Mouse (Mus musculus): ENCODE measurements around the gene Bcas3.

Gene Bcas3

DNA sequence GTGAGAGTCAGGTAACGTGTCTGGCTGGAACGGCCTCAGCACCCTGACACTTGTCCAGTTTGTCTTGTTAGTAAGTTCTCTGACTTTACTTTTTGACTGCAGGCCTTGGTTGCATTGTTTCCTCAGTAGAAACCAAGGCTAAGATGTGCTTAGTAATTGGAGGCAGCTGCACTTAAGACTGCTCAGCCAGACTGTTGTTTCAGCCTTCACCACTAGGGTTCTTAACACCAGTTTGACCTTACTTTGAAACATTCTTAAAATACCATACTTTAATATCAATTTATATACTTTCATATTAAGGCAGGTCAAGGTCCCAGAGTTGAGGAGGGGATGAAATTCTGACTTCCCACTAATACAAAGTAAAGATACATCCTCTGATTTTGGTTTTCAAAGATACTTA, 273.9 kb downstream of the Bcas3 start:
- DNase-seq, result no peak

DNA sequence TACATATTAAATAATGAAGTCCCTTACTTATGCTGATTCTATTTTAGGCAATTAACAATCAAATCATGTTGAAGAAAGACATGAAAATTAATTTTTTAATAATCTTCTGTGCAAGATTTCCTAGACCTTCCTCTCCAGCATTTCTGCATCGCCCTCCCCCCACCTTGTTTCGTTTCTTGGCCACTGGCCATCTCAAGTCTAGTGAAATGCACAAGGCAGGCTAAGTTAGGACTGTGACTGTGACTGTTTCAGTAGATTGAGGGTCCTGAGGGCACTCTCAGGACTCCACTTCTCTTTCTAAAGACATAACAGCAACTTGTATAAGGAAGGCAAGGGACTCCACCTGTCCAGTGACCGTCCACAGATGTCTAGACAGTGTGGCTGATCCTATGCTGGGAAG, 274.4 kb downstream of the Bcas3 start:
- DNase-seq, result peak; percentile 52

DNA sequence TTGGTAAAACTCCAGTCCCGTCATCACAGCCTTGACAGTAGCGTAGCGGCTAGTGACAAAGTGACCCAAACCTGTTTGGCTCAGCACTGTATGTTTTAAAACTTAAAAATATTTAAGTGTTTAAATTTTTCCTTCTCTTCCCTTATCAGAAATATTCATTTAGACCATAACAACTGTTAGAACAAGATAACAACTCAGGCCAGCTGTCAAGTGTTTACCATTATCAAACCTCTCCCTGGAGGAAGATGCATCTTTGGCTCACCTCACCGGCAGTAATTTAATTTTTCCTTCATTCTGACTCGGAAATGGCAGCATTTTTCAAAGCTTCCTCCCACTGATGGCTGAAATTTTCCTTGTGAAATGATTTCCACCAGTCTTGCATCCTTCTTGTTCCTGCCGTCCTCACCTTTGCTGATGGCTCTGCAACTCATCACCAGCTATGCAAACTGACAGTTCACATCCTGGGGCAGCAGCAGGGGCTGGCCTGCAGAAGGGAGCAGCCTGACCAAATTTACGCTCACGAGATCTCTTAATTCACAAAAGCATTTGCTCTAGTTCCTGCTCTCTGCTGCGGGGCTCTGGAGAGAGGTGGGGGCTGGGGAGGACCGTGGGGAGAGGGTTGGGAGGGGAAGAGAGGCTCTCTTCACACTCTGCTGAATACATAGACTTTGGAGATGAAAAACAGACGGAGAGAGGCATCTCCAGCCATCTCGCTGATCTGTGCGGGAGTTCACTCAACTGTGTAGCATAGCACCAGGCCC, 275.5 kb downstream of the Bcas3 start:
- peak; percentile 51 for DNase-seq

DNA sequence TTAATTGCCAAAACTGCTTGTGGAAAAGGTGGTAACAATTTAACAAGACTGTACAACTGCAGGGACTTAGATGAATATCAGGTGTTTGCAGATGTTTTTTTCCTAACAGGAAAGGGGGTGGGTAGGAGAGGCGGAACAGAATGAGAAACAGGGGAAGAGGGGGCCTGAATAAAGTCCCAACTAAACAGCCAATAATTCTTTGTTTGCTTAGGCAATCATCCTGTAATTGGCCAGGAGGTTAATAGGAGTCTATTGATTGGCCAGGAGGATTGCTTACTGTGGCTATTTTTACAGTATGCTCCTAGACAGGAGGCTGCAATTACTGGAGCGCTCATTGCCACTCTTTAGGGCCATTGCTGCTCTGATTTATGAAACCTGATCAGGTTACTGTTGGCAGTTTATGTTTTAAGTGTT, 279.6 kb downstream of the Bcas3 start:
- DNase-seq, result no peak

DNA sequence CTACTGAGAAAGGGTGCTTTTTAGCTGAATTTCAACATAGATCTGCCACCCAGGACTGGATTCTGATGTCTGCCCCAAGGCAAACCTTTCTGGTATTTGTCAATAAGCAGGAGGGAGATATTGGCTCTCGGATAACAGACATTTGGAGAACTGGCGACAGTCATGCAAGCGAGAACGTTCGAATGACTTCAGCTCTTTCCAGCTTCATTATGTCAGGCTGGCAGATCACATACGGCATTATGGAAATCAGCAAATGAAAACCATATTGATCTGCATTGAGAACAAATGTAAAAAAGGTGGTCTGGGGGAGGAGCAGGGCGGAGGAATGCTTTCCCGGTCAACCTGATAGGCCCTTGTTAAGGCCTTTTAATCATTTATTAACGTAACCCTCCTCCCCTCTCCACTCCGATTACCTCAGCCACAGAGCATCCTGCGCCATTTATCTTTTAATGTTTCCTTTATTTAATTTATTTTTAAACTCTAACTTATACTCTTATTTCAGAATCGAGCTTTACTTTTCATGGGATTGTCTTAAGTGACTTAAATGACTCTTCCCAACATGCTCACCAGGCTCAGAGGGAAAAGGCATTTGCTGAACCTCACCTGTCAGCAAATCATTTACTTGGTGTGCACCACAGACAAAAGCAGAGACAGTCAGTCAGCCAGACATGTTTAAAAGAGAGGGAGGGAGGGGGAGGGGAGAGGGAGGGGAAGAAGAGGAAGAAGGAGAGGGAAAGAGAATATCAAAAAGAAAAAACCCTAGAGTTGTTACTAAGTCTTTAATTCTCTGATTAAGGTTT, 285.9 kb downstream of the Bcas3 start:
- DNase-seq, result no peak

DNA sequence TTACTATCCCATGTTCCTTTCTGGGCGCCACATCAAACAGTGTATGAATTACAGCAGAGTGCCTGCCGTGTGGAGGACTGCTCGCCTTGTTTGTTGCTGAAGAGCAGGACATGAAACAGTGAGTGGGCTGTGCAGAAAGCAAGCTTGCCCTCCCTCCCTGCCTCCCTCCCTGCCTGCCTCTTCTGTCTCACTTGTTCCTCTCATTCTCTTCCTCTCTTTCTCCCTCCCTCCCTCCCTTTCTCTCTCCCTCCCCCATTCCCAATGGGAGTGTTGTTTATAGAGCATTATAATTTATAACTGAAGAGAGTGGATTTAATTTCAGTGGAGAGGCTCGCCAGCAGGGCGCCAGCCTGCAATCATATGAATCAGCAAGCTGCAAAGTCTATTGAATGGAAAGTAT, 287.7 kb downstream of the Bcas3 start:
- peak; percentile 57 for DNase-seq

DNA sequence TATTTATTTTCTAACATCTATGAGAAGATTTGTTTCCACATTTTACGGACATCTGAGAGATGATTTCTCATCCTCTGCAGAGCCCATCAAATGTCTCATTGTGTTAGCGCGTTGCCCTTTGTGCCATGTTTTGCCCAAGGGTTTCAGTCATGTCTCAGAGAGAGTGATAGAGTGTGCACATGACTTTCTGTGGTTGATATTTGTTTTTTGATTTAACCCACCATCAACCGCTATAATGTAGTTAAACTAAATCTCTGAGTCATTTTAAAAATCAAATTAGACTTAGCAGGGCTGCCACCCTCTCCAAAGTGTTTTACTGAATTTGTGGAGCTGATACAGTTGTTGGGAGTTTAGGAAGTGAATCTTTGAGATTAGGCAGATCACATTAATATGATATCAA, 288.5 kb downstream of the Bcas3 start:
- no peak for DNase-seq

DNA sequence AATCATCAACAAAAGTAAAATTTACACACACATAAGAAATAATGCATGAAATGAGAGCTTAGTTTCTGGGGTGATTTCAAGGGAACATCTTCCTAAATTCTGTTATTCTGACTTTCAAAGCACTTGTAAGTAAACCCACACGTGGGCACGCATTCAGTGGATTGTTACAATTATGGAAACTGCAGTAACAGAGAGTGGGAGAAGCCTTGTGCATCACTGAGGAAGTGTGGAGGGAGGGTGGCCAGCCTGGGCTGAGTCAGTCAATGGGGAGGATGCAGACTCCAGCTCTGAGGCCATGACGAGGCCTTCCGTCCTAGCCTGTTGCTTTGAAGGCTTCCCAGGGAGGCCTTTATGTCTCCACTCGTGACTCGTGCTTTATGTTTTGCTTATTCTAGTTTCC, 289.6 kb downstream of the Bcas3 start:
- peak; percentile 43 for DNase-seq

DNA sequence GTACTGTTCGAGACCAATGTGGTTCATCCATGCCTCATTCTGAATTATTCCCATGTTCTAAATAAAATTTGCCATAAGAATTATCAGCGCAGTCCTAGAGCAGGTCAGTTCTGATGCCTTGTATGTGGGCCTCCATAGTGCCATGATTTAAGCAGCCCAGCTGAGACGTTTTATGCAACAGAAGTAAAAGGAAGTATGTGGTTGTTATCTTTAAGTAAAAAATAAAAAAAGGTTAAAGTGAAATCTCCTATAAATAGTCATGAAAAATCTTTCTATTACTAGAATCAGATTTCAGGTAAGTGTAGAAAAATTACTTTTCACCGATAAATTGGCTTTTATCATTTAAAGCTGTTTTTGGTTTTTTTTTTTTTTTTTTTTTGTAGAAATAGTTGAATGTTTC, 290.1 kb downstream of the Bcas3 start:
- no peak for DNase-seq

DNA sequence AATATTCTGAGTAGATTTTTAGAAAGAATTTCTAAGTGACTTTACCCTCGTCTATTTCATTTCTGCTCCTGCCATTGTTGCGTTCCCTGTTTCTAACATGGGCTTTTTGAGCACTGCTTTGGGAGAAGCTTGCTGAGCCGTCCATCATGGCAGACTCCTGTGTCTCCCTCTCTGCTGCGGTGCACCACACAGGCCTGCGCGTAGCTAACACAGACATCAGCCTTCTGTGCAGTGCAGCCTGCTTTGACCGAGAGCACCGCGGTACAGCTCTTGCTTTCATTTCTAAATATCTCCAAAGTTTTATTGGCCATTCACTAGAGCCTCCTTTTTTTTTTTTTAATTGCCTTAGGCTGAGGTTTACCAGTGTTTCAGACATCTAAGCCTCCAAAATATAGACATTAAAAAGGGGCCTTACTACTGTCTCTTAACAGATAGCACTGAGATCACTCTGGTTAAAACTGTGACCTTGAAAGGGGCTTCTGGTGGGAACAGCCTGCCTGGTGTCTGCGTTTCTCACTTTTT, 290.6 kb downstream of the Bcas3 start:
- no peak for DNase-seq

DNA sequence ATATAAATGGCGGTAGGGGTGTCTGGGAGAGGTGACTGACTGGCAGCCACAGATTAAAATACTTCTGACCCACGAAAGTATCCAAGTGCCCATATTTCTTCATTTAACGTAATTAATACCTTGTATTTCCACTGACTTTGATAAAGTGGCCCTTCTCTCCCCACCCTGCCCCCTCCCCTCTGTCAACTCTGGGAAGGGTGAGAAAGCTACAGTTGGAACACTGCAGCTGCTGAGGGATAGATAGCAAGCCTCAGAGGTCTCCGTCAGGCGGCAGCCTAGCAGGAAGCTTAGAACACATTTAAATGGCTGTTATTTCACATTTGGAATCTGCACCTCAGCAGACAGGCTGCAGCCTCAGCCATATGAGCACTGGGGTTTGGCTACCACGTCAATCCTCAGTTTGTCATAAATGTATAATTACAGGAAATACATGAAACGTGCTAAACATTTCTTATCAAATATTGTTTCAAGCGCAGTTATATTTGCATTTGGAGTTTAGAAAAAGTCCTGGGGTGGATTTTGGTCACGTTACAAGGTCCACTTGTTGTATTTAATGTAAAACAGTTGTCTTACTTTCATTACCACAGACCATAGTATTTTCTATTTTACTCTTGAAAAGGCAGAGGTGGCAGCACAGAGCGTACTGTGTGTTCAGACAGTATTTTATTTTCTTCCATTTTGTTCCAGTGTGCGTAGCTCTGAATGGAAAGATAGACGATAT, 291.2 kb downstream of the Bcas3 start:
- peak; percentile 43 for DNase-seq

DNA sequence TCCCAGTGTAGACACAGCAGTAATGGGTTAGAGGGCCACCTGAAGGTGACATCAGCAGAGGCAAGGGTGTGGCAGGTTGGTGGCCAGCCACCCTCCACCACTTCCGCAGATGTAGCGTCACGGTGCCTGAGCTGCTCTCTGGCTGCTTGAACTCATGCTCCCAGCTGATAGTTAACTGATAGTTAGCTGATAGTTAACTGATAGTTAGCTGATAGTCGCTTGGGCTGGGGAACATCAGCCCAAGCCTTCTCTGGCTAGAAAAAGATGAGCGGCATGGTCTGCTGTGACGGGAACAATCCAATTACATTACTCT, 291.7 kb downstream of the Bcas3 start:
- DNase-seq, result no peak

DNA sequence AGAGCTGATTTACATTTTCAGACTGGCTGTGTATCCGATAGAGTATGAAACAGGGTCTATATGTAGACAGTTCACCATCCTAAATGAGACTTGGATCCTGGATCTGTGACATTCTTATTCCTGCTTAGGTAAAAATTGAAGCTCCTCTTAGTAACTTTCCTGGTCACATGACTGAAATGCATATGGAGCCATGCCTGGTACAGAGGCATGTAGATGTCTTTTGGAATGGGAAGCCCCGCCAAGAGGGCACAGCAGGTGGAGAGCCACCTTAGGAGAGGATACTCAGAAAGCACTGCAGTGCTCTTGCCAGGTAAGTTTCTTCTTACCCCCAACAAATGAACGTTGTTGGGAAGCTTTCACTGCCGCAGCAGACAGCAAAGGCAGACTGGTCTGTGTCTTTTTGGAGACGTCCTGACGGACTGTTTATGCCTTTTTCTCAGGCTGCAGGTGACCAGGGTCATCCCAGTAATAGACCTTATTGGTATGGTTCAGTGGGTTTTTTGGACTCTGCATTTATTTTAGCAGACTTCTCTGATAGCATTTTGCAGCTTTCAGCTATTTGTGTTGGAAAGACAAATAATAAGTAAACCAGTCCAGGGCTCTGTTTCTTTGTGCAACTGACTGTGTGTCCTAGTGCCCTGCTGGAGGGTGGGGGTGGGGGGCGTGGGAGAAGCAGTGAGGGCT, 292.3 kb downstream of the Bcas3 start:
- no peak for DNase-seq

DNA sequence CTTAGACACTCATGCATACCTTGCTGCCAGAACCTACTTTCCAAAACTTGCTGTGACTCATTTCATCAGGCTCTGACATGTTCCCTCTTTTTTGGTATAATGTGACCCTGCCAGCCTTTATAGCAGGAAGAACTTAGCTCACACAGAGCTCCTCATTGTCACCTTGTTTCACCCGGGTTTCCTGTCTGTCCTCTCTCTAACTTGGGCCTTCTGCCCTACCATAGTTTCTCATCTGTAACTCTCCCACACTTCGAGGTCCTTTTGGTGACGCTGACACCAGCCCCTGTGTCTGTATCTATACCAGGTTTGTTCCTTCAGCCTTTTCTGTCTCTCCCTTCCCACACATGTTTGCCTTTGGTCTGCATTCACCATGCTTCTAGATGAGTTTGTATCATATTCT, 295.9 kb downstream of the Bcas3 start:
- no peak for DNase-seq

DNA sequence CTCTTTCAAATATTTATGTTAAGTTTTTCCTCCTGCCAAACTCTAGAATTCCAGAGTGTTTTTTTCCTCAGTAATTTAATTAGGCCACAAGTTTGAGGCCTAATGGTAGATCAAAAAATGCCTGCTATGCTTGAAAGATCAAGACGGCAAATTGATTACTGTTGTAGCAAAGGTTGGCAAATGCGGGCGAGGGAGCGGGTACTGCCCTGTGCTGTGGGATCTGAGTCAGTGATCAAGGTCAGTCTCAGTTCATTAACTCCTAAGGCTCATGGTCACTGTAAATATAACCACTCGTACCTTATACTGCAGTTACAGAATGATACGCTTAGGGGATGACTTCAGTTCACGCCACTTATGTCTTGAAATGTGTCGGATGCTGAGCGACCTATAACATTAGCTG, 296.4 kb downstream of the Bcas3 start:
- peak; percentile 43 for DNase-seq

DNA sequence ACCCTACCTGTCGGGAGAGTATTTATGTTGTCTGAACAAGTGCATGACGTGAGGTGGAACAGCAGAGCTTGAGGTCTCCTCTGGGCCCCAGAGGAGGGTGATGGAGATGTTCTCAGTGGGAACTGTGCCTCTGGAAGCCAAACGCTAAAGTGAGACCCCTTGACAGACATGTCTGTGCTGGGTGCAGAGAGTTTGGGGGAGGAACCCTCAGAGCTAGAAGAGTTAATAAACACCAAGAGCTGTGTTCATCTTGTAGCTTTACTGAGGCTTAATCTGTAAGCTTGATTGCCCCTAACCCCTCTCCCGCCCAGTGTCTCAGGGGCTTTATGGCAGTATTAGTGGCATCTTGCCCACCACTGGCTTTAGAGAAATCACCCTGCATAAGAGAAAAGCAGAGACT, 304.5 kb downstream of the Bcas3 start:
- no peak for DNase-seq

DNA sequence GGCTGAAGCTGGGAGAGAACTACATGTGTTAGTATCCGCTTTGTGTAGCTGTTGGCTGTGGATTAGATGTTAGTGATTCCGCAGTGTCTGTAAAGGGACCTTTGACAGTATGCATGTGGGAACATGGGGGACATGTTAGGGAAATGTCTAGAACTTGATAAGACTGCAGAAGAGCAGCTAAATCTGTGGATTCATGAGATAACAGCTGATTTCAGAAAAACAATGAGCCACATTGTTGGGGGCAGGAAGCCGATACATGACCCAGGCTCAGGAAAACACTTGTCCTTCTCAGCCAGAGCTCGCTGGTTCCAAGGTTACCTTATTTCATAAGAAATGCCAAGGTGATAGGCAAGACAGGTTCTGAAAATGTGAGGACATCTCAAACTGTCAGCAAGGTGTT, 307.3 kb downstream of the Bcas3 start:
- no peak for DNase-seq

DNA sequence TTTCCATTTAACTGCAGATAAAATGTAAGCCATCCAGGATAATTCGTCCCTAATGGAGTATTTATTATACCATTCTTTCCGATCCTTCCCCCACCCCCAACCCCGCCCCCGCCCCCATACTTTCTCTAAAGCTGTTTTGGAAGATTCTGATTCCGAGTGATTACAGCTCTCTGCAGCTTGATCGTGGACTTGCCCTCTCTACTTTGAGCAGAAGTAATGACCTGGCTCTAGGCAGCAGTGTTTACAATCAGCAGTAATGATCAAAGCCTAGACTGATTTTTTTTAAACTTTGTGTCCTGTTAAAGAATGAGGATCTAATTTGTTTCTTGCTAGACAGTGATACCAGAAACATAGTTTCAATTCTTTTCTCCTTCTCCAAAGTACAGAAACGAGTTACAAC, 314.2 kb downstream of the Bcas3 start:
- no peak for DNase-seq

DNA sequence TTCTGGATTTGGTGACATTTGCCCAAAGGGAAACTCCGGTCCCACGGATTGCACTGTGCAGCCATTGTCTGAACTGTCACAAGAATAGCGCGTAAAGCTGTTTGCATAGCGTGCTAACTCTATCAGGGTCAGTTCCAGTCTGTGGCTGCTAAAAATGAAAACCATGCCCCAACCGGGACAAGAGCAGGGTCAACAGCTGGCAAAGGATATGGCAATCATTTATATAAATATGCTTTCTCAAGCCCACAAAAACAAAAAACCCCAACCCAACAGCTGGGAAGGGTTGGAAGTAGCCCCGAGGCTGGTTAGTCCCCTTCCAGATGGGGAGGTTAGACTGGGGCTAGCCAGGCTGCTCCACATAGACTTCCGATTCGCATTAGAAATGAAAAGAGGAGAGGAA, 314.8 kb downstream of the Bcas3 start:
- DNase-seq, result peak; percentile 41

DNA sequence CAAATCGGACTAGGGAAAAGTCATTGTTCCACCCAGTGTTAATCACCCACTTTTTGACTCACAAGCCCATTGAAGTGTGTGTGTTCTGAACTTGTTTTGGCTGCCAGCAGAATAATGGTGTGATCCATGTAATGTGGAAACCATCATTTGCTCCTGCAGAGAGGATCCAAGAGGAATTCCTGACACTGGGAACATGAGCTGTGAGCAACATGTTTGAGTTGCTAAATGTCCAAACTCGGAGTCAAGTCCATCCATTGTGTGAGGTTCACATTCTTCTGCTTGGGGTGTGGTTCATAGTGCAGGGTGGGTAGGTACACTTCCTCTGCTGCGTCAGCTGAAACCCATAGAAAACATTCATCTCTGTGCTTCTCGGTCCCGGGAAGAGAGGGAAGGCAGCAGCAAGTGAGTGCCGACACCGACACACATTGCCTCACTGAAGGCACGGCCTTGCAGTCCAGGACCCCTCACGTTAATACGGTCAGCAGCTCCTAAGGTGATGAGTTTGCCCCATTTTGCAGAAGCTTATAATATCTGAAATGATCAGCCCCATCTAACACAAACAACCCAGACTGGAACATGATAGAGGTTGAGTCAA, 320.0 kb downstream of the Bcas3 start:
- DNase-seq, result no peak

DNA sequence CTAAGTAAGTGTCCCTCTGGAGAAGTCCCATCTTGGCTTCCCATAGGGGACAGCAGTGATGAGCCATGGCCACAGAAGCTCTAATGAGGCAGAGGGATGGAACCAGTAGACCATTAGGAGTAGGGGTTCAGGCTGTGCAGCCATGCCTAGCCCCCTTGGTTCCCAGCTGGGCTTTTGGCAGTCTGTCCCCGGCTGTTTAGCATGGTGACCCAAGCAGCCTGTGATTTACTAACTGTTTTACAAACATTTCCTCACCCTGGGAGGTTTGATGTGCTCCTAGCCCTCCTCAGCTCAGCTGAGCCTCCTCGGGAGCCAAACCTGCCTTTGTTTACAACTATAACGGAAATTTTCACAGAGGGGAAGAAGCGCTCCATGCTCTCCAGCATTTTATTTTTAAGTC, 322.3 kb downstream of the Bcas3 start:
- DNase-seq, result peak; percentile 67

DNA sequence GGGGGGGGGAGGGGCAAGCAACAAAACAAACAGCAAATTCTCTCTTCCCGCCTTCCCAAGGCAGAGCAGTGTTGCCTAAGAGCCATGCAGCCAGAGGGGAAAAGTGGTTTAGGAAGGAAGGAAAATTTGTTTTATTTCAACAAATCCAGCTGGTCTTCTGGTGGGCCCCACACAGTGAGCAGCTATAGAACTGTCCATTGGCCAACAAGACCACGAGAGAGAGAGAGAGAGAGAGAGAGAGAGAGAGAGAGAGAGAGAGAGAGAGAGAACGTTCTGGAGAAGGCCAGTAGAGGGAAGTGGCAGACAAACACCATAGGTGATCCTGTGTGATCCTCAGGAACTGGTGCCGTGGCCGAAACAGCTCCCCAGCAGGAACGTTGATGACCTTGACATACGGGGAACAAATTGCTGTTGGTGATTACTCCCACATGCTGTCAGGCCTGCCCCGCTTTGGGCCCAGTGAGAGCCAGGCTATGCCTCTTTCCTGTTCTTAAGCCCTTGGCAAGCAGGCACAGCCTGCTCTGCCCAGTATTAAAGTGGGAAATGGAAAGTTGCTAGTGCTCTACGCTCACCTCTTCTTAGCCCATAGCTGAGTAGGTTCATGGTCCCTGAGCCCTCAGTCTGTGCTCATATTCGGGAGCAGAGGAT, 323.5 kb downstream of the Bcas3 start:
- no peak for DNase-seq

Measured in kidney, postnatal 10 days (tissue).